Mouse (Mus musculus) neural tube, embryonic 12.5 days (tissue): ENCODE data around the gene Bmp2. TPM values are rescaled to one million over a fixed set of nuclear protein-coding genes. Genes with fewer than 3 reads are reported as not detected.

Experiments
- ATAC-seq: fragments of 200-750 bp; cut with Nextera tagmentation; 2 replicates; pipeline ENCODE4 v1.8.0; 2017; ENCODE audit warnings: low read depth, mild to moderate bottlenecking, moderate TSS enrichment, moderate library complexity; ENCODE audit not compliant: low FRiP score
- H3K27ac ChIP-seq: fragments of 300-500 bp; sonication (generic); 2 replicates; pipeline ENCODE4 v1.5.1; 2016
- H3K27me3 ChIP-seq: fragments of 300-500 bp; sonication (generic); replicated peaks from 2 replicates; pipeline ENCODE4 v1.6.1; 2016; ENCODE audit warnings: mild to moderate bottlenecking
- H3K36me3 ChIP-seq: fragments of 300-500 bp; sonication (generic); 2 replicates; pipeline ENCODE4 v1.6.1; 2016; ENCODE audit warnings: mild to moderate bottlenecking
- H3K4me1 ChIP-seq: fragments of 300-500 bp; sonication (generic); 2 replicates; pipeline ENCODE4 v1.6.1; 2016
- H3K4me2 ChIP-seq: fragments of 300-500 bp; sonication (generic); replicated peaks from 2 replicates; pipeline ENCODE4 v1.6.1; 2016; ENCODE audit warnings: mild to moderate bottlenecking
- H3K4me3 ChIP-seq: fragments of 300-500 bp; sonication (generic); 2 replicates; pipeline ENCODE4 v1.5.1; 2016
- H3K9ac ChIP-seq: fragments of 300-500 bp; sonication (generic); 2 replicates; pipeline ENCODE4 v1.6.1; 2016; ENCODE audit warnings: mild to moderate bottlenecking
- H3K9me3 ChIP-seq: fragments of 300-500 bp; sonication (generic); 2 replicates; pipeline ENCODE4 v1.6.1; 2016; ENCODE audit warnings: mild to moderate bottlenecking
- WGBS: fragments of 180-500 bp; shearing (Covaris S2); methylation state at CpG from one replicate; pipeline ENCODE4 v1.1.7; 2016; 5-methylcytosine and 5-hydroxymethylcytosine counted together
- polyA plus RNA-seq: library from polyadenylated mRNA; unstranded; fragments of >200 nt; fragmentation: Nextera tagmentation; extraction: Ambion mirVana; gene quantifications from 2 replicates; pipeline ENCODE4 v1.2.1, GENCODE M21; 2016

Bmp2 gene
- polyA plus RNA-seq, 1 experiment from 2014 or later = 3.3 TPM

DNA sequence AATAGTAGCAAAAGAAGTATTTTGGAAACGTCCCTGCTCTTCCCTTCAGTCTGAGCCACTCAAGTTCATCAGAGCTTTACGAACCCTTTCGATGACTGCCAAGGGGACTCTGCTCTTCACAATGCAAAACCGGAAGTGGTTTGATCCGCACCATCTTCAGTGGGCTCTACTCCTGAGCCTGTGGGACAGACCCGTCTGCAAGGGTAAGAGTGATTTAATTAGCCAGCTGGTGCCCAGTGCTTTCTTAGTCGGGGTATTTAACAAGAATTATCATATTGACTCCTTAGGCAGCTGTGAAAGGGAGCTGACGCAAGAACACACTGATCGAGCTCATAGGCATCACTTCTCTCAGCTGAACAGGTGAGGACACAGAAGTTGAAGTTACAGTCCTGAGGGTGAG is 16.5 kb upstream of the Bmp2 start:
- no peaks in the 10 kb centered on the region for H3K27me3 ChIP-seq
- H3K9me3 ChIP-seq = no peaks in the 10 kb centered on the region
- H3K27ac ChIP-seq = no peak overlapping the region
- no peaks in the 10 kb centered on the region for H3K36me3 ChIP-seq
- H3K4me2 ChIP-seq = no peak overlapping the region
- no peak for ATAC-seq
- no peak overlapping the region for H3K4me3 ChIP-seq
- 77% methylated on average over 9 of the region's 9 CpGs for WGBS
- no peak overlapping the region for H3K9ac ChIP-seq
- no peaks in the 10 kb centered on the region for H3K4me1 ChIP-seq

DNA sequence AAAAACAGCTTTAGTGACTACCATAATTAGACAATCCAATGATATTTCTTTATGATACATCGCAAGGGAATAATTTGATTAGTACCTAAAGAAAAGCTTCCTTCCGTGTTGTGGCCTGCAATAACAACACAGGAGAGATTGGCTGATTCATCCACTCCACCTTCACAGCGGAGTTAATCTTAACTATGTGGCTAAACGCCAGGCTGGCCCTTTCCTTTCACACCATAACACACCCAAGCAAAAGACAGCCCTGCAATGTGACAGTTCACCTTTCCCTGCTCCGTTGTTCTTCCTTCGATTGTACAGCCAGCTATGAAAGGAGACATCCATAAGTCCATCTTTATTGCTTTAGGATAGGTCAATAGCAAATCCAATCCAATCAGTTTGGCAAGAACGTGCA is 15.1 kb upstream of the Bmp2 start:
- H3K27ac ChIP-seq = no peak overlapping the region
- H3K9me3 ChIP-seq = no peaks in the 10 kb centered on the region
- H3K4me1 ChIP-seq = no peaks in the 10 kb centered on the region
- no peak for ATAC-seq
- WGBS = 89% methylated on average over 7 of the region's 7 CpGs
- no peak overlapping the region for H3K4me3 ChIP-seq
- no peak overlapping the region for H3K4me2 ChIP-seq
- no peaks in the 10 kb centered on the region for H3K36me3 ChIP-seq
- no peaks in the 10 kb centered on the region for H3K27me3 ChIP-seq
- H3K9ac ChIP-seq = no peak overlapping the region

DNA sequence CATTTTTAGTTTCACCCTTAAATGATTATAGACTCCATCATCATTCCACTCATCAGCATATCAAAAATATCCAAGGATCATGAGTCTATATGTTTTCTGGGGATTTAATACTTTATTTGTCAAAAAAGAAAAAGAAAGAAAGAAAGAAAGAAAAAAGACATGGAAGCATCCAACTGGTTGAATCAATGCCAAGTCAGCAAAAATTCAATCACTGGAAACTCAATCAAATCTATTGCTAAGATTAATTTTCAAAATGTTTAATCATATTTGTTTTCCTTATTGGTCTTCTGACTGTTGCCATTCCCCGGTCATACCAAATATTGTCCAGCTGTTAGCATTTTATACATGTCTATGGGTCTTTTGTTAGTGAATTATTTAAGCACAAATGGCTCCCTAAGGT is 11.3 kb upstream of the Bmp2 start:
- H3K36me3 ChIP-seq = no peaks in the 10 kb centered on the region
- no peak overlapping the region for H3K9ac ChIP-seq
- no peak overlapping the region for H3K27ac ChIP-seq
- WGBS = 46% methylated on average over 1 of the region's 1 CpGs
- H3K4me3 ChIP-seq = no peak overlapping the region
- ATAC-seq = no peak
- no peaks in the 10 kb centered on the region for H3K9me3 ChIP-seq
- no peaks in the 10 kb centered on the region for H3K4me1 ChIP-seq
- no peaks in the 10 kb centered on the region for H3K27me3 ChIP-seq
- H3K4me2 ChIP-seq = no peak overlapping the region

DNA sequence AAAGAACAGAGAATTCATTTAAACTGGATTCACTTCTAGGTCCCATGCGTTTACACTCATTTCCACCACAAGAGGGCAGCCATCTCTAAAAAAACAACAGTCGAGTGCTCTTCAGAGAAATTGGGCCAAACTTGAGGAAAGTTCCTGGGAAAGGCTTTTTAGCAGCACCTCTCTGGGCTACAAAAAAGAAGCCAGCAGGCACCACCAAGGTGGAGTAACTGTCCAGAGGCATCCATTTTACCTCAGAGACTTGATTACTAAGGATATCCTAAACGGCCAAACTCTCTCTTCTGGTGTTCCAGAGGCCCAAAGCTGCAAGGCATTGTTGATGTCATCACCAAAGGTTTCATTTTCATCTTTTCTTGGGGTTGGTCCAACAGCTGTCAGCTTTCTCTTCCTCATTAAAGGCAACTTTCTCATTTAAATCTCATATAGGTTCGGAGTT is 1.7 kb upstream of the Bmp2 start:
- Histone ChIP-seq H3K4me2 (no peak overlapping the region), H3K27me3 (peaks cover 48% of the 10 kb centered on the region), H3K9ac (no peak overlapping the region), H3K4me1 (peaks cover 26% of the 10 kb centered on the region), H3K9me3 (no peaks in the 10 kb centered on the region), H3K27ac (no peak overlapping the region), H3K36me3 (no peaks in the 10 kb centered on the region), H3K4me3 (no peak overlapping the region)
- 29% methylated on average over 4 of the region's 4 CpGs for WGBS
- no peak for ATAC-seq

DNA sequence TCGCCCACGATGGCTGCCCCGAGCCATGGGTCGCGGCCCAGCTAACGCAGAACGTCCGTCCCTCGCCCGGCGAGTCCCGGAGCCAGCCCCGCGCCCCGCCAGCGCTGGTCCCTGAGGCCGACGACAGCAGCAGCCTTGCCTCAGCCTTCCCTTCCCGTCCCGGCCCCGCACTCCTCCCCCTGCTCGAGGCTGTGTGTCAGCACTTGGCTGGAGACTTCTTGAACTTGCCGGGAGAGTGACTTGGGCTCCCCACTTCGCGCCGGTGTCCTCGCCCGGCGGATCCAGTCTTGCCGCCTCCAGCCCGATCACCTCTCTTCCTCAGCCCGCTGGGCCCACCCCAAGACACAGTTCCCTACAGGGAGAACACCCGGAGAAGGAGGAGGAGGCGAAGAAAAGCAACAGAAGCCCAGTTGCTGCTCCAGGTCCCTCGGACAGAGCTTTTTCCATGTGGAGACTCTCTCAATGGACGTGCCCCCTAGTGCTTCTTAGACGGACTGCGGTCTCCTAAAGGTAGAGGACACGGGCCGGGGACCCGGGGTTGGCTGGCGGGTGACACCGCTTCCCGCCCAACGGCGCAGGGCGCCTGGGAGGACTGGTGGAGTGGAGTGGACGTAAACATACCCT is 995 bp downstream of the Bmp2 start:
- peaks cover 26% of the 10 kb centered on the region for H3K4me1 ChIP-seq
- peak; percentile 23 for ATAC-seq
- 2% methylated on average over 47 of the region's 48 CpGs for WGBS
- no peaks in the 10 kb centered on the region for H3K36me3 ChIP-seq
- peaks cover 59% of the 10 kb centered on the region for H3K27me3 ChIP-seq
- H3K4me2 ChIP-seq = peak overlapping the region; percentile 91
- no peaks in the 10 kb centered on the region for H3K9me3 ChIP-seq
- peak overlapping the region; percentile 58 for H3K4me3 ChIP-seq
- no peak overlapping the region for H3K27ac ChIP-seq
- peak overlapping the region; percentile 58 for H3K9ac ChIP-seq

DNA sequence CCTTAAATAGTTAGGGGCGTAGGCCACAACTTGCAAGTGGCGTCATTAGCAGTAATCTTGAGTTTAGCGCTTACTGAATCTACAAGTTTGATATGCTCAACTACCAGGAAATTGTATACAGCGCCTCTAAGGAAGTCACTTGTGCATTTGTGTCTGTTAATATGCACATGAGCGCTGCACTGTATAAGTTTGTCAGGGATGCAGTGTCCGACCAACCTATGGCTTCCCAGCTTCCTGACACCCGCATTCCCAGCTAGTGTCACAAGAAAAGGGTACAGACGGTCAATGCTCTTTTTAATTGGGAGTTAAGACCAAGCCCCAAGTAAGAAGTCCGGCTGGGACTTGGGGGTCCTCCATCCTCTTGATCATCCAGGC is 1.9 kb downstream of the Bmp2 start:
- H3K9me3 ChIP-seq = no peaks in the 10 kb centered on the region
- no peak overlapping the region for H3K27ac ChIP-seq
- H3K36me3 ChIP-seq = no peaks in the 10 kb centered on the region
- ATAC-seq = no peak
- H3K4me2 ChIP-seq = peak overlapping the region; percentile 75
- peaks cover 59% of the 10 kb centered on the region for H3K27me3 ChIP-seq
- H3K4me3 ChIP-seq = peak overlapping the region; percentile 36
- 34% methylated on average over 9 of the region's 9 CpGs for WGBS
- H3K9ac ChIP-seq = peak overlapping the region; percentile 40; the same call in 1 of the 2 replicates
- H3K4me1 ChIP-seq = peaks cover 26% of the 10 kb centered on the region

DNA sequence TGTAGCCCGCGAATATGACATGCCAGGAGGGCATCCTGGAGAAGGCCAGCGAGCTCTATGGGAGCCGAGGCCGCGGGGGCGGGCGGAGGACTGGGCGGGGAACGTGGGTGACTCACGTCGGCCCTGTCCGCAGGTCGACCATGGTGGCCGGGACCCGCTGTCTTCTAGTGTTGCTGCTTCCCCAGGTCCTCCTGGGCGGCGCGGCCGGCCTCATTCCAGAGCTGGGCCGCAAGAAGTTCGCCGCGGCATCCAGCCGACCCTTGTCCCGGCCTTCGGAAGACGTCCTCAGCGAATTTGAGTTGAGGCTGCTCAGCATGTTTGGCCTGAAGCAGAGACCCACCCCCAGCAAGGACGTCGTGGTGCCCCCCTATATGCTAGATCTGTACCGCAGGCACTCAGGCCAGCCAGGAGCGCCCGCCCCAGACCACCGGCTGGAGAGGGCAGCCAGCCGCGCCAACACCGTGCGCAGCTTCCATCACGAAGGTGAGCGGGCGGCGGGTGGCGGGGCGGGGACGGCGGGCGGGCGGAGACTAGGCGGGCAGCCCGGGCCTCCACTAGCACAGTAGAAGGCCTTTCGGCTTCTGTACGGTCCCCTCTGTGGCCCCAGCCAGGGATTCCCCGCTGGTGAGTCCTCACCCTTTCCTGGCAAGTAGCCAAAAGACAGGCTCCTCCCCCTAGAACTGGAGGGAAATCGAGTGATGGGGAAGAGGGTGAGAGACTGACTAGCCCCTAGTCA is 2.5 kb downstream of the Bmp2 start:
- WGBS = under 1% methylated on average over 55 of the region's 55 CpGs
- H3K27me3 ChIP-seq = peaks cover 59% of the 10 kb centered on the region
- peak overlapping the region; percentile 36 for H3K4me3 ChIP-seq
- no peaks in the 10 kb centered on the region for H3K9me3 ChIP-seq
- H3K9ac ChIP-seq = peak overlapping the region; percentile 40
- ATAC-seq = peak; percentile 48
- no peaks in the 10 kb centered on the region for H3K36me3 ChIP-seq
- H3K4me1 ChIP-seq = peaks cover 26% of the 10 kb centered on the region
- H3K4me2 ChIP-seq = peak overlapping the region; percentile 75
- H3K27ac ChIP-seq = no peak overlapping the region

DNA sequence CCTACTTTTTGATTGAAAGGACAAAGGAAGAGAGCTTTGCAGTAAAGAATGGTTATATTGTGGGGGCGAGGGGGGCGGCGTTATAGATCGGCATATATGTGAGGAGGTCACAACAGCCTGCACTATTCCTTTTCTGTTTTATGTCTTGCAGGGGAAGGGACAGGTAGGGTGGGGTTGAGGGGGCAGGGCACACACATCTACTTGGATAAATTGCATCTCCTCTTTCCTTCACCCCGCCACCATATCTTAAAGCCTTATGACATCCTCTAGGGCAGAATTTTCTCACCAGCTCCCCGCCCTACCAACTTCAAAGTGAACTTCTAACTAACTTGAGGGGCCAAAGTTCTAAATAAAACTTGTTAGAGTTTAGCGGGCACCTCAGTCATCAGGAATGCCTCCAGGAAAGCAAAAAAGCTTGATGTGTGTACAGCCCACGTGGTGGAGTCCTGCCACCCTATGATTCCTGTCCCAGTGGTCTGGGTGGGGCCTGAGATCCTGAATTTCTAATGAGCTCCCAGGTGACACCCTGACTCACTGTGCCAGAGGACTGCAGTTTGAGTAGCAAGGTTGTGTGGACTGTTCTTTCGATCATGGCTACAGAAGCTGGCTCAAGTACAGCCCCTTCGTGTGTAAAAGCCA is 12.4 kb downstream of the Bmp2 start:
- no peak for ATAC-seq
- Histone ChIP-seq H3K4me2 (no peak overlapping the region), H3K36me3 (no peaks in the 10 kb centered on the region), H3K27ac (no peak overlapping the region), H3K4me3 (no peak overlapping the region), H3K9me3 (no peaks in the 10 kb centered on the region), H3K27me3 (no peaks in the 10 kb centered on the region), H3K9ac (no peak overlapping the region), H3K4me1 (no peaks in the 10 kb centered on the region)
- 82% methylated on average over 10 of the region's 10 CpGs for WGBS

DNA sequence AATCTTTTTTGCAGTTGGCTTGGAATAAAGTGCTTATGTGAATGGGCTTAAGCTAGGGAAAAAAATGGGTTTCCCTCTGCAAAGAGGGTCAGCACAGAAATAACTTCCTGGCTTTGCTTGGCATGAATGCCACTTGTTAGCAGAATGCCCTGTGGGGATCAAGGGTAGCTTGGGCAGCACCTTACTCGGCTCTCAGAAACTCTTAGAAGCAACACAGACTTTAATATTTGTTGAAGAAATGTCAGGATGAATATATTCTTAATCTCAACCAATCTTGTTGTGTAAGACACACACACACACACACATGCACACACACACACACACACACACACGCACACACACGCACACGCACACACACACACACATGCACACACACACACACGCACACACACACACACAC is 13.5 kb downstream of the Bmp2 start:
- H3K4me2 ChIP-seq = no peak overlapping the region
- H3K36me3 ChIP-seq = no peaks in the 10 kb centered on the region
- H3K9ac ChIP-seq = no peak overlapping the region
- no peak overlapping the region for H3K4me3 ChIP-seq
- H3K9me3 ChIP-seq = no peaks in the 10 kb centered on the region
- no peak overlapping the region for H3K27ac ChIP-seq
- H3K27me3 ChIP-seq = no peaks in the 10 kb centered on the region
- 73% methylated on average over 4 of the region's 5 CpGs for WGBS
- H3K4me1 ChIP-seq = no peaks in the 10 kb centered on the region
- ATAC-seq = no peak

DNA sequence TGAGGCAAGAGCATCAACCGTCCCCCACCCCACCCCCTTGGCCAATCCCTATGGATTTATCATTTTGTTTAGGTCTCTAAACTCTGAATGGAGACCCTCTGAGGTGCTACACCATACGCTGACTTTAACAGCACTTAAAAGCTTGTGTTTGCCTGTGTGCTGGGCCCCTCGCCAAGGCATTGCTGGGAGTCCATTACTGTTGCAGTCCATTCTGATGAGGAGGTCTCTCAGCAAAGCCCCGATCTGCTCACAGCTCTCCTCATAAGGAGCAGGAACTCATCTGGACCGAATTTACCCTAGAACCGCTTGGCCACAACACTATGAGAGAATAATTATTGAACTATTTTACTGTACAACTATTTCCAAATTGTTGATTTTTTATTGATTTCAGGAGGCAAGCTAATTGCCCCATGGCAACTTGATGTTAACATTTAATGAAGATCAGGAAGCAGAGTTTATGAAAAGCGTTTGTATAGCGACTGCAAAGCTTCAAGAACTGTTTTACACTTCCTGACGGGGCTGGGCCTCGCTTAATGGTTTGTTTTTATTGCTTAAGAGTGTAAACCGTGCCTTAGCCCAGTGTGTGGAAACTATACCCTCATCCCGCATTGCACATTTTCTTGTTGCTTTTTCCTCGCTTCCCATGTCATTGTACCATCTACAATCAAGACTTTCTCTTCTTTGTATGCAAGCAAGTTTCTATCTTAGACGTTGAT is 14.2 kb downstream of the Bmp2 start:
- WGBS = 63% methylated on average over 14 of the region's 14 CpGs
- no peak overlapping the region for H3K4me2 ChIP-seq

DNA sequence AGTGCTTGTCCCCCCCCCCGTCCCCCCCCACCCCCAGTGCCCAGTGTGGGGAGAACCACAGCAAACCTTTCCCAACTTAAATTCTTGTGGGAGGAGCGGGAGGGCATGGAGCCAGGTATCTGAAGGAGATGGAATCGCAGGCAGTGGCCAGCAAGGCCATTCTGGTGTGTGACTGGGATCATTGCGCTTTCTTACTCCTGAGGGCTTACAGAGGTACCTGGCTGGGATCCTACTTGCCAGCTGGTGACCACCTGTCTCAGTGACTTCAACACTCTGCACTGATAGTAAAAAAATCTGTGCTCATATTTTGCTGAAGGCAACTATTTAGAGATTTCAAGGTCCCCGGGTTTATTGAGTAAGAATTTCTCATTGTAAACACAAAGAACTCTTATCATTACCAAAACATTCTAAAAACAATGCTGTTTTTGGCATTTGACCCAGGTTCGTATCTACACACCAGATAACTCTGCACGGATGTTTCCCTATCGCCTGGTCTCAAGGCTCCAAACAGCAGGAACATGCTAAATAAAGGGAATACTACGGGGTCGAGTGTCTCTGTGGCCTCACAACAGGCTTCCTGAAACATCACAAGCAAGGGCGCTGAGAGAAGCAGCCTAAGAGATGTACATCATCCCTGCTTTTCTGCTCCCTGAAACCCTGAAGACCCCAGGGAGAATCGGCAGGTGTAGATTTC is 39.8 kb downstream of the Bmp2 start:
- Histone ChIP-seq H3K27me3 (no peaks in the 10 kb centered on the region), H3K27ac (no peak overlapping the region), H3K4me2 (no peak overlapping the region), H3K36me3 (no peaks in the 10 kb centered on the region), H3K4me3 (no peak overlapping the region), H3K9ac (no peak overlapping the region), H3K9me3 (no peaks in the 10 kb centered on the region), H3K4me1 (no peaks in the 10 kb centered on the region)
- WGBS = 69% methylated on average over 12 of the region's 12 CpGs
- no peak for ATAC-seq

More for the DNA sequence above, 14.2 kb downstream of the Bmp2 start:
- Histone ChIP-seq H3K27ac (no peak overlapping the region), H3K9ac (no peak overlapping the region), H3K4me1 (no peaks in the 10 kb centered on the region), H3K27me3 (no peaks in the 10 kb centered on the region), H3K36me3 (no peaks in the 10 kb centered on the region), H3K9me3 (no peaks in the 10 kb centered on the region), H3K4me3 (no peak overlapping the region)
- ATAC-seq = no peak
